Comparison of ENCODE assay signal across 19 mouse cellular contexts in the genomic region with DNA sequence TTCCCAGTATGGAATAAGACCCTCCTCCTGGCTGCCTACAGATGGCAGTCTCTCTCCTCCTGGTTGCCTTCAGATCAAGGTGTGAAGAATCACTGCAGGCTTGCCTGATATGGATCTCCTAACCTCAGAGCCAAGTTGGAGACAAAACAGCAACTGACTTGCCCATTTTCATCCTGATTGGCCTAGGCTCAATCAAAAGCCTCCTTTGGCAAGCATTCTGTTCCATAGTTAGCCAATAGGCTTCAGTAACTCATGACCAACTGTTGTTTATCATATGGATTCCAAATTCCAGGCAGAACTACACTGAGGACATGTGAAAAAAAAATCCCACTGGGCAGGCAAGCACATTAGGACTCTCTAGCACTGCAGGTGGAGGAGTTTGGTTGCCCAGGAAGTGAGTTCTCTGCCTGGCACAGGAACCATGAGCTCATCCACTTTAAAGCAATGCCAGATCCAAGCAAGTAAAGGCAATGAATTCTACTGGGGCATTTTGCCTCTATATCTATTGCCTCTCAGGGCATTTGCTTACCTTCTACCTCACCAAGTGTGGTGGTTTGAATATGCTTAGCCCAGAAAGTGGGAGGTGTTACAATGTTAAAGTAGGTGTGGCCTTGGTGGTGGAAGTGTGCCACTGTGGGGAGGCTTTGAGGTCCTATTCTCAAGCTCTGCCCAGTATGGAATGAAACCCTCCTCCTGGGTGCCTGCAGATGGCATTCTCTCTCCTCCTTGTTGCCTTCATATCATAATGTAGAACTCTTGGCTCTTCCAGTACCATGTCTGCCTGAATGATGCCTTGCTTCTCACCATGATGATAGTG.
DNase-seq lines count a peak whose midpoint lies in the region; ATAC-seq and TF ChIP-seq lines count a peak whose summit lies in the region.
"Had no signal": no experiment of that assay in that cellular context is flagged by ENCODE, and none has a peak within 500 bp of the region (broad histone marks: within the 10 kb centered on the region; RNA-seq: fewer than 3 reads in every experiment).

No protein-coding gene starts in this region.

- H3K4me1 ChIP-seq in forebrain, embryonic 14.5 days (ENCODE audit: control insufficient read depth, insufficient read depth, low read length): no peaks in the 10 kb centered on the region
- no peaks in the 10 kb centered on the region for H3K4me1 ChIP-seq in forebrain, embryonic 12.5 days
- H3K4me1 ChIP-seq: heart, embryonic 13.5 days; hindbrain, embryonic 10.5 days had no signal

- no peak overlapping the region for H3K27ac ChIP-seq in forebrain, embryonic 14.5 days (ENCODE audit: low read depth, low read length)
- H3K27ac ChIP-seq in forebrain, embryonic 12.5 days: no peak overlapping the region
- H3K27ac ChIP-seq in left cerebral cortex, adult 2 months: no peak overlapping the region
- H3K27ac ChIP-seq: heart, embryonic 13.5 days; hindbrain, embryonic 10.5 days; neural tube, embryonic 13.5 days had no signal

- intact Hi-C loops in left cerebral cortex, adult 2 months (cut with DNase I): no loop called here

- no peaks in the 10 kb centered on the region for H3K36me3 ChIP-seq in forebrain, embryonic 14.5 days (ENCODE audit: control insufficient read depth, insufficient read depth, low read length)
- H3K36me3 ChIP-seq in forebrain, embryonic 12.5 days (replicated peaks): no peaks in the 10 kb centered on the region
- H3K36me3 ChIP-seq: heart, embryonic 13.5 days; hindbrain, embryonic 10.5 days; neural tube, embryonic 13.5 days had no signal

- no peak for ATAC-seq in forebrain, embryonic 14.5 days
- no peak for ATAC-seq in forebrain, embryonic 12.5 days (ENCODE audit: low FRiP score)
- ATAC-seq: inflammation-experienced regulatory T-cells, adult 6 months had no signal

- no peak overlapping the region for H3K9ac ChIP-seq in forebrain, embryonic 14.5 days (ENCODE audit: low read length)
- no peak overlapping the region for H3K9ac ChIP-seq in forebrain, embryonic 12.5 days
- H3K9ac ChIP-seq: heart, embryonic 13.5 days; neural tube, embryonic 13.5 days had no signal

- no peaks in the 10 kb centered on the region for H3K27me3 ChIP-seq in forebrain, embryonic 14.5 days (replicated peaks; ENCODE audit: control insufficient read depth, insufficient read depth, low read length)
- no peaks in the 10 kb centered on the region for H3K27me3 ChIP-seq in forebrain, embryonic 12.5 days
- H3K27me3 ChIP-seq: heart, embryonic 13.5 days; neural tube, embryonic 13.5 days had no signal

- no peaks in the 10 kb centered on the region for H3K9me3 ChIP-seq in forebrain, embryonic 14.5 days (replicated peaks; ENCODE audit: control insufficient read depth, low read length)
- H3K9me3 ChIP-seq in forebrain, embryonic 12.5 days: no peaks in the 10 kb centered on the region
- H3K9me3 ChIP-seq: heart, embryonic 13.5 days; hindbrain, embryonic 10.5 days; neural tube, embryonic 13.5 days had no signal

- DNase-seq in forebrain, embryonic 14.5 days (ENCODE audit: low spot score): peak; percentile 66
- DNase-seq in left cerebral cortex, adult 2 months (ENCODE audit: extremely low spot score in 1 of 2, low spot score in 2 of 2): no peak
- DNase-seq in left cerebral cortex, adult 9 months (ENCODE audit: low spot score in 2 of 2): no peak
- peak; percentile 67 to 76 for DNase-seq in cerebellum, adult 18-20 months
- DNase-seq in cerebellum, postnatal 36 days: peak; percentile 49 to 63
- no peak for DNase-seq in yolk sac, embryonic 10.5 days (ENCODE audit: low spot score)
- no peak for DNase-seq in Muller cell, postnatal 12 days (ENCODE audit: inconsistent ontology term)
- DNase-seq: adrenal gland, postnatal 25 days; kidney, adult 8-10 months; kidney, postnatal 25 days; left cerebral cortex, postnatal 4 days; lung, adult 2 months; lung, postnatal 36 days; thymus, postnatal 36 days had no signal

- no peak overlapping the region for H3K4me2 ChIP-seq in forebrain, embryonic 14.5 days (ENCODE audit: low read length)
- no peak overlapping the region for H3K4me2 ChIP-seq in forebrain, embryonic 12.5 days
- H3K4me2 ChIP-seq: heart, embryonic 13.5 days; neural tube, embryonic 13.5 days had no signal

- no peak overlapping the region for H3K4me3 ChIP-seq in forebrain, embryonic 14.5 days (ENCODE audit: low read depth, low read length)
- no peak overlapping the region for H3K4me3 ChIP-seq in forebrain, embryonic 12.5 days (replicated peaks)
- no peak overlapping the region for H3K4me3 ChIP-seq in left cerebral cortex, adult 2 months
- H3K4me3 ChIP-seq: heart, embryonic 13.5 days; hindbrain, embryonic 10.5 days; neural tube, embryonic 13.5 days had no signal

- TF ChIP-seq CTCF in left cerebral cortex, adult 2 months (IDR thresholded peaks at IDR 0.05): peak; percentile 25

Comparison
In these comparisons a context has a peak if more than half of its experiments do, and no peak if none do; other contexts are left out.
1. DNase-seq: peak in forebrain, embryonic 14.5 days (single experiment), cerebellum, adult 18-20 months (2 of 2) and cerebellum, postnatal 36 days (2 of 2); none in left cerebral cortex, adult 2 months (0 of 2), left cerebral cortex, adult 9 months (0 of 2), yolk sac, embryonic 10.5 days (single experiment) and Muller cell, postnatal 12 days (single experiment).